Mouse (Mus musculus): Measurements from ENCODE around the gene Eri3.

Eri3 gene

GRCm38 (mm10) chr4:117624660-117625059, 74.5 kb downstream of the Eri3 start:
- DNase-seq (ENCODE audit: low read depth): no peak

DNA sequence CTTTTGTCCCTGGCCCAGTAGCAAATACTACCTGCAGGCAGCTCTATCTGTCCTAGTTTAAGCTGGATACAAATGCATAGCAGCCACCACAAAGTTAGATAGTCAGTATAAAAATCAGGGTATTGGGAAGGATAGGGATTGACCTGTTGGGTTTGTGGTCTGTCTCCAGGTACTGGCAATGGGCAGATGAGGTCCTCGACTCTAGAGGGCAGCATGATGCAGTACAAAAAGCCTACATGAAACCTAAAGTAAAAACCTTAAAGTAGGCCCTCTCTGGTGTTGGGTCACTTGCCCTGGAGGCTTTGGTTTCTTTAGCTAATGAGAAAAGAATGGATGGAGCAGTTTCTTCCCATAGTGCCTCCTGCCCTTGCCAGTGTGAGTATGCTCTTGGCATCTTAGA, 78.3 kb downstream of the Eri3 start:
- DNase-seq (ENCODE audit: low read depth): no peak

DNA sequence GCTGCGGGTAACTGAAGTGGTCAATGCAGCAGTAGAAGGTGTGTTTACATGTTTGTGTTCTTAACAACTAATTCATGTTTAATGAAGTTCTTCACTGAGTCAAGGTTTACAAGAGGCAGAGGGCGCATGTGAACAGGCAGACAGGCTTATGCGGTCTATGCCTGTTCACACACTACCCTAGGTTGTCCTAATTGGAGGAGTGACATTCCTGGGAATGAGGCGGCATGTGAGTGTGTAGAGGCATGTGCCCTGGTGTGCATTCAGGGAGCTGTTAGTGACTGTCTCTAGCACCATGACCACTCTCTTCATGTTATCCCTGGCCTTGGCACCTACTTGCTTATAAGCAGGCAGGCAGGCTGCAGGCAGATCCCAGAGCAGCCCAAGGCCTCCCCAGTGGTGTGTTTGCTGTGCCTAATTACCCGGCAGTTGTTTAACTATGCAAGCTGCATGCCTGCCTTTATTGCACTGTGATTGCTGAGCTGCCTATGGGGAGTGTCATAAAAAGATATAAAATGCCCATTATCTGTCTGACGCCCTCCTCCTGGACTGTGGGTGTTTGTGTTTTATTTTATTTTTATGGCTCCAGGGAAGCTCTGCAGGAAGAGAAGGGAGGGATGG, 80.0 kb downstream of the Eri3 start:
- DNase-seq (ENCODE audit: low read depth): no peak

DNA sequence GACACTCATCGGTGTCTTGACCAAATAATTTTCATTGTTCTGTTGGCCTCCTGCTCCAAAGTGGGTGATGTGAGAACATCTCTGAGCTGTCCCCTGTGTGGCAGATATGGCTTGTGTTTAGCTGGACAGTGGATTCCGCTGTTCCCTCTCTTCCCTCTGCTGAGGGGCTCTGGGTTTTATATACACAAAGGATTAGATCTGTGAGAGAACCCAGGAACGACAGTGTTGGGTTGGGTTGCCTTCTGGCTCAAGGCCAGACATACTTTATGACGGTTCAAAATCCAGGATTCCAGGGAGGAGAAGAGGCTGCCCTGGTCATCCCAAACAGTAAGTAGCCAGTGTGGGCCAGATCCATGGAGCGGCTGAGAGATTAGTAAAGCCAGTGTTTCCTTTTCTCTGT, 83.4 kb downstream of the Eri3 start:
- DNase-seq (ENCODE audit: low read depth): no peak

GRCm38 (mm10) chr4:117634642-117635041, 84.5 kb downstream of the Eri3 start:
- no peak for DNase-seq (ENCODE audit: low read depth)

DNA sequence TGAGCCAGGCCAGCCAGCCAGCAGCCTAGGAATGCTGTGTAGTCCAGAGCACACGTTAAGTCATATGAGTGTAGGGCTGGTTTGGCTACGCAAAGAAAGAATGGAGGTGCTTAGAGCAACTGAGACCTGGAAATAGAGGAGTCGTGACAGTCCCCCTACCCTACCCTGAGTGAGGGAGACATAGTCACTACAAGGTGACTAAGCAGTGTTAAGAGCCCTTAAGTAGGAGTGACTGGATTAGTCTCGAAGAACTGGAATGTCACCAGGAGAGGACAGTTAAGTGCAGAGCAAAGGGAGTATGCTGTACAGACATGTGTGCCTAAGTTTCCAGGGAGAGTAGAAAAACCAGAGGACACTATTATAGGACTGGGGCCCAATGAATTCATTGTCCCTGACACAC, 86.0 kb downstream of the Eri3 start:
- no peak for DNase-seq (ENCODE audit: low read depth)

DNA sequence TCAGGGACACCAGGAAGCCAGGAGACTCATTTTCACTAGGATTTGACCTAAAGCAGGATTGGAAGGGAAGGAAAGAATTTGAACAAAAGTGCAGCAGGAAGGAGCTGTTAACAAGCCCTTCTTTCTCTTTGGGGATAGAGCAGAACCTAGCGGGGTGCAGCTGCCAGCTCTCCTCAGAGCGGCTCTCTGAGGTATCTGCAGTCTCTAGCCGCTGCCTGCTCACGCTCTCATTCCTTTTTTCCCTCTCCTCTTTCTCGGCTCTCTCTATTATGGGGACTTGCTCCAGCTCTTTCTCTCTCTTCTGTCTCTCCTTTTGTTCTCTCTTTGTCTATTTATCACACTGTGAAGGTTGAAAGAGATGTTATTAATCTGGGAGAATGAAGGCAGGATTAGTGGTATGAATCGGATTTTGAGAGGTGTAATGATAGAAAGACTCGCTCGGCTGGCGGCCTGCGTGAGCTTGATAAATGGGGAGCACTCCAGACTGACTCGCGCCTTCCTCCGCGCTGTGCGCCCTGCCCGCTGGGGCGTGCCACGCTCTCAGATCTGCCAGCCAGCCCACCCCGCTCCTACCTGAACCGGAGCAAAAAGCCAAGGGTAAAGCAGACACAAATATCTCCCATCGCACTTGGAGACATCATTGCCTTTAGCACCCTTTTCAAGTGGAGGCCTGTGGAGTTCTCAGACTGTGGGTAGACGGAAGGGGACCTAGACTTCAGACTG, 86.9 kb downstream of the Eri3 start:
- DNase-seq (ENCODE audit: low read depth): no peak

DNA sequence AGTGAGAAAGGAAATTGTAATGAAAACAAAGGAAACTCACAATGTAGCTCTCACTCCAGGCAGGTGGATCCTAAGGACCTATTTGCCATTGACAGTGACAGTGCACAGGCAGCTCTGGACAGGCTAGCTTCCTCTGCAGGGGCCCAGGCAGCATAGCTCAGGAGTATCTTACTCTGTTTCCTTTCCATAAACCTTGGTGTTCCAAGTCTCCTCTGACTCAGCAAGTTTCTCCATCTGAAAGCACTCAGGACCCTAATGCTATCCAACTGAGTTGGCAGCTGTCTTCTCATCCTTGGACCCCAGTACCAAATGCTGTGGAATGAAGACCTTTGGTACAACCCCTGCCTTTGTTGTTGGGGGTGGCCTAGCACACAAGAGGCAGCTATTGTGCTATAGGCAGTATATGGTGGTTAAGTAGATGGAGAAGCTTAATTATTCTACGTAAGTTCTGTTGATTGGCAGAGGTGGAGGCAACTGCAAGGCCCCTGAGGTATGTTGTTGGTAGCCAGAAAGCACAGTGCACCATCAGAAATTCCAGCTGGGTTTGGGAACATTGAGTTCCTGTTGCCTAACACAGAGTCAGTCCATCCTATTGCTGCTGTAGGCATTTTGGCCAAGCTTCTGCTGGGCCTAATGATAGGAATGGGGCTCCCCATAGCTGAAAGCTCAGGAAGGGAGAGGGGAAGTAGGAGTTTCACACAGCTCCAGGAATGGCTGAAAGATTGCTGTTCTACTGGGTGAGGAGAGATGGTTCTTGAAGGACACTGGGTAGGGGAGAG, 90.9 kb downstream of the Eri3 start:
- DNase-seq (ENCODE audit: low read depth): no peak

GRCm38 (mm10) chr4:117641804-117642203, 91.6 kb downstream of the Eri3 start:
- no peak for DNase-seq (ENCODE audit: low read depth)

DNA sequence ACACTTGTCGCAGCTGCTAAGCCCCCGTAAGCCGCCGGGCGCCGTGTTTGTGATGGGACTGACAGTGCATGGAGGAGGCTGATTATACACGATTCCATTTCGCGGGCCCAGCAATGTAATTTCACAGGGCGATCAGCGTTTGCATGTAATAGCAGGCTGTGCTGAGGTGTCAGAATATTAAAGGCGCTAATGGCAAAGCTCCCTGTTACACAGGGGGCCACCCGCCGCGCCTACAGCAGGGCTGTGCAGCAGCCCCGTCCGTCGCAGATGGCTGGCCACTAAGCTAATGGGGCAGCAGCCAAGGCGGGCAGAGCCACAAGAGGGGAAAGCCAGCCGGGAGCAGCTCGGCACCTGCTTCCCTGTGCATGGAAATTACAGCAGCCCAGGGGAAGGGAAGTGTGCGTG, 94.9 kb downstream of the Eri3 start:
- no peak for DNase-seq (ENCODE audit: low read depth)

DNA sequence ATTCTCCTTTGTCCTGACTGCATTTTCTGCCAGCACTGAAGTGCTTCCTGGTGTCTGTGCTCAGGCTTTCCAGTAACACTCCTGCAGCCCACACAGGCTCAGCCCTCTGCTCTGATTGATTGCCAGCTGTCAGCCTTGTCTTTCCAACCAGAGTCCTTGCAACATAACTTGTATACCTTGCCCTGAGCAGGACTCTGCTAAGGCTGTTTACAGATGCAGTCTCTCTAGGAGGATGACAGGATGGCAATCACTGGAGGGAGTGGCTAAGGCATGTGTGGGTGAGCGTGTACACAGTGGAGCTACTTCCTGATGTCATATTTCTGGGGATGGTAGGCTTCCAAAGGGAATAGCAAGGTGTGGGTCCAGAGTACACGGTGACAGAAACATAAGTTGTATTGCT, 95.7 kb downstream of the Eri3 start:
- DNase-seq (ENCODE audit: low read depth): no peak

DNA sequence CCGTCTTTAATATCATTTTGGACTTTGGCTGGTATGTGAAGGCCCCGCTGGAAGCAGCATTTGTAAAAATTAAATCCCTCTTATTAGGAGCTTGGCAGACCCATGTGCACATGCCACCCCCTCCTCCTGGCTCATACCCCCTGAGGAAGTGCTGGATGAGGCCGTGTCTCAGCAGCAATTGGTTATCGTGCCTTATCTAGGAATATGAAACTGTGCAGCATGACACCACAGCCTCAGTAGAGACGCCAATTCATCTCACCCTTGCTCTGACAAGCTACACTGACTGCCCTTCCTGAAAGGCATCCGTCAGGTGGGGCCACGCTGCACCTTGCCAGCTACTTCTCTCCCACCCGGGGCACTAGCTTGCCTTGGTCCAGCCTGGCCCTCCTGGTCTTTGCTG, 96.3 kb downstream of the Eri3 start:
- no peak for DNase-seq (ENCODE audit: low read depth)

- no peak for DNase-seq (ENCODE audit: low read depth)
Observed at GRCm38 (mm10) chr4:117646926-117647755, 97.0 kb downstream of the Eri3 start.

DNA sequence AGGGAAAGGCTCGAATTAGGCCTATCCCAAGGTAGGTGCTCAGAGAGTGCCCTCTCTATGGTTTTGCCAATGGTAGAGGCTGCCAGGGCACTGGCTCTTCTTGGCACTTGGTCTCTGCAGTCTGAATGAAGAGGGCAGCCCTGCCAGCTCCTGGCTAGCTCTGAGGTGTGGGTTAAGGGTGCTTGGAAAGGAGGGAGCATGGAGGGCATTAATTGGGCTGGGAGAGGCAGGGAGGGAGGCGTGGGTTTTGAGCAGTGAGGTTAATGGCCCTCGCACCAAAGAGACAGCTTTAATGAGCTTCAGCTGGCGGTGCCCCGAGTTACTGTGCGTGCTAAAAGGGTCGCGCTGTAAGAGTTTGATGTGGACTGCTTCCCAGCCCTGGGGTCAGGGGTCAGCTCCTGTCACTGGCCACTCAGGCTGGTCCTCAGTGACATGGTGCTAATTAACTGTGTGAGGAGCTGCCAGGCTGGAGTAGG, 101.5 kb downstream of the Eri3 start:
- no peak for DNase-seq (ENCODE audit: low read depth)

DNA sequence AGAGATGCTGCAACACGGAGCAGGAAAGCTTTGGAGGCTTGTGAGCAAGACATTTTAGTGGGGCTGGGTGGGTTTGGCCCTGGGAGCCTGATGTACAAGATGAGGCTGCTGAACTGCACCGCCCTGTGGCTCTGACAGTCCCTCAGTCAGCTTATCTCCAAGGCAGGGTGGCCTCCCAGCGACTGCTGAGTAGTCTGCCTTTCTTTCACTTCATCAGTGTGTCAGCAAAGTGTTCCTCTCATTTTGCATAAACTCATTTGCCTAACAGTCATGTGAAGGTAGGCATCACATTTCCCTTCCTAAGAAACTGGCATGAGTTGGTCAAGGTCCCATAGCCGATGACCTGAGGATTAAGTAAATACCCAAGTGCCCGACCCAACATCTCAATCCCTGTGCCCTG, 102.6 kb downstream of the Eri3 start:
- no peak for DNase-seq (ENCODE audit: low read depth)

GRCm38 (mm10) chr4:117654016-117654702, 104.0 kb downstream of the Eri3 start:
- no peak for DNase-seq (ENCODE audit: low read depth)

- DNase-seq (ENCODE audit: low read depth): no peak
Observed at GRCm38 (mm10) chr4:117654703-117655499, 104.7 kb downstream of the Eri3 start.

- DNase-seq (ENCODE audit: low read depth): no peak
Observed at GRCm38 (mm10) chr4:117655500-117655863, 105.3 kb downstream of the Eri3 start.

DNA sequence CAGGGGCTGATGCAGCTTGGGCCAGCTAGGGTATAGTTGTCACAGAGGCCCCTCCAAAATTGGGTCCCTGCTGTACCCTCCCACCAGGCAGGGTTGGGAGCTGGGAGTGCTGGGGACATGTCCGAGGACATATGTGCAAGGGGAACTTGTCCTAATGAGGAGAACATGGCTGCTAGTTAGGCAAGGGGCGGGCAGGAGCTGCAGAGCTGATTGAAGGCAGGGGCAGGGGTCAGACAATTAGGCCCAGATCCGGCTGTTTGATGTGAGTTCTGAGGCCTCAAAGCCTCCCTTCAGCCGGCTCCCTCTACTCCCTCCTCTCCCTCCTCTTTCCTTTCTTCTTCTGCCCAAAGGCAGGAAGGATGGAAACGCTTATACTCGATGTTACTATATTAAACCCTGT, 106.8 kb downstream of the Eri3 start:
- no peak for DNase-seq (ENCODE audit: low read depth)

- DNase-seq (ENCODE audit: low read depth): no peak
Observed at GRCm38 (mm10) chr4:117657646-117658045, 107.5 kb downstream of the Eri3 start.

Data from c-Kit-positive CD71-negative TER-119-negative erythroid progenitor cells, embryonic 14.5 days (primary cell).